Mouse (Mus musculus) E14TG2a.4 (cell line): ENCODE measurements around the gene Spryd3.
A peak's percentile ranks its signal among the peaks of the same experiment; 100 is the strongest.

Source experiments
- H3K27me3 ChIP-seq: 2 replicates; pipeline ENCODE4 v1.6.1; 2014; ENCODE audit warnings: low read length, control low read depth; ENCODE audit not compliant: insufficient read depth
- H3K36me3 ChIP-seq: 2 replicates; pipeline ENCODE4 v1.6.1; 2014; ENCODE audit warnings: low read length, control low read depth; ENCODE audit not compliant: insufficient read depth
- H3K4me1 ChIP-seq: replicated peaks from 2 replicates; pipeline ENCODE4 v1.6.1; 2014; ENCODE audit warnings: low read depth, low read length, control low read depth
- H3K4me3 ChIP-seq: replicated peaks from 2 replicates; pipeline ENCODE4 v1.5.1; 2014; ENCODE audit warnings: mild to moderate bottlenecking, low read length
- H3K9me3 ChIP-seq: 2 replicates; pipeline ENCODE4 v1.6.1; 2014; ENCODE audit warnings: low read length, control low read depth
- CTCF ChIP-seq: conservative IDR thresholded peaks from 2 replicates; pipeline ENCODE4 v1.5.1; 2014; ENCODE audit warnings: low read length
- NANOG ChIP-seq: IDR thresholded peaks from 2 replicates; pipeline ENCODE4 v1.6.1; 2014; ENCODE audit warnings: borderline replicate concordance, low read length, mixed read lengths
- POU5F1 ChIP-seq: IDR thresholded peaks from 2 replicates; pipeline ENCODE4 v1.6.1; 2014; ENCODE audit warnings: low read length, borderline replicate concordance

Spryd3 gene

DNA sequence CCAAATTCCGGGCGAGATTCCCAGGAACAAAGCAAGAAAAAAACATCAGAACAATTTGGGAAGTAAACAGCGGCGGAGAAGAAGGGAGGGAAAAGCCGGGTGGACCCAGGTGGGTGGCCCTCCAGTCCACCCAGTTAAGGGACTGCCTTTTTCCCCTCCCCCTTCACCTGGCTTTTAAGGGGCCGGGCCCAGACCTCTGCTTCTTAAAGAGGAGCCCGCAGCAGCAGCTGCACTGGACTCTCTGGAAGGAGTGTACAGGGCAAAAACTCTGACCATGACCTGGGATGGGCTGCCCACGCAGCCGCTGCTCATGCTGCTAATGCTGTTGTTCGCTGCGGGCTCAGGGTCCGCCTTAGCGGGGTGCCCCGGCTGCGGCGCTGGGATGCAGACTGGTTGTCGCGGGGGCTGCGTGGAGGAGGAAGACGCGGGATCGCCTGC, 8.3 kb upstream of the Spryd3 start, which contains the start of gene Igfbp6:
TSS of gene Igfbp6 (plus strand) at position 89 of the 438 bp plus-strand sequence.
- no peak for TF ChIP-seq CTCF
- TF ChIP-seq POU5F1, result no peak
- TF ChIP-seq NANOG, result no peak
- H3K9me3 ChIP-seq, result no peaks in the 10 kb centered on the region
- peaks cover 68% of the 10 kb centered on the region for H3K27me3 ChIP-seq
- no peaks in the 10 kb centered on the region for H3K36me3 ChIP-seq
- H3K4me1 ChIP-seq, result peaks cover 33% of the 10 kb centered on the region
- H3K4me3 ChIP-seq, result peak within 1 kb of the TSS; percentile 75

DNA sequence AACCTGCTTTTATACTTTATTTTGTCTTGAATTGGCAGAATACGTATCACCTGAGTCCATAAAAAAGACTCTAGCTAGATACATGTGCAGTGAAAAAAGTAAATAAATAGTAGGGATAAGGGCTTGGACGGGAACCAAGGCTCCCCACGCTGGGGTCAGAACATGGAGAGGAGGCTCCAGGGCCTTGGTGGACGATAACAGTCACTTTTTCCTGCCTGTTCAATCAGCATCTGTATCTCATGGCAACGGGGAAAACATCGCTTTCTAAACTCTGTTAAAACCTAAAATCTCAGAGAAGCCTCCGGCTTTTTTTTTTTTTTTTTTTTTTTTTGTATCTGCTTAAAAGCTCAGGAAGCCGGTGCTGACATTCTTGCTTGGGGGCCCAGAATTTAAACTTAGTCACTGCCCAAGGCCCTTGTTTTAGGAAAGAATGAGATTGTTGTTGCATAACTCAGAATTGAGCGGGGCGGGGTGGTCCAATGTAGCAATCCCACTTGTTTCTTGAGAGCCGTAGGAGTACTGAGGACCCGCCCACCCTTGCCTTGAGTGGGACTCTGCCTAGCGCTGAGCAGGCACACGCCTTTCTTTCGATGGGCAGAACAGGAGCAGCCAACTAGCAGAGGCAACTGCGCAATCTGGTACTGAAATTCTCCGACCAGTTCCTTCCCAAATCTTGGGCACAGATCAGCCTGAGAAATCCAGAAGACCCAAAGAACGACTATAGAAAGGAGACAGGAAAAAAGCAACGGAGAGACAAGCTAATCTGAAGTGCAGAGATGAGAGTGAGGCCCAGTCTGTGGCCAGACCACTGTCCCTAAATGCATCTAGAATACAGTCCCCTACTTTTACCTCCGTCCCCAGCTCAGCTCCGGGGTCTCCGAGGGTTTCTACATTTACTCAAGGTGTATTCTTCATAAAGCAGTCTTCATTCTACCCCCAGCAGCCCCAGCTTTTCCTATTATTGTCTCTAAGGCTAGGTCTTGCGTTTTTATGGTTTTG, 7.2 kb upstream of the Spryd3 start:
- Histone ChIP-seq H3K27me3 (peaks cover 64% of the 10 kb centered on the region), H3K4me3 (no peak overlapping the region), H3K4me1 (peaks cover 33% of the 10 kb centered on the region), H3K36me3 (no peaks in the 10 kb centered on the region), H3K9me3 (no peaks in the 10 kb centered on the region)
- TF ChIP-seq CTCF (no peak), NANOG (no peak), POU5F1 (no peak)

DNA sequence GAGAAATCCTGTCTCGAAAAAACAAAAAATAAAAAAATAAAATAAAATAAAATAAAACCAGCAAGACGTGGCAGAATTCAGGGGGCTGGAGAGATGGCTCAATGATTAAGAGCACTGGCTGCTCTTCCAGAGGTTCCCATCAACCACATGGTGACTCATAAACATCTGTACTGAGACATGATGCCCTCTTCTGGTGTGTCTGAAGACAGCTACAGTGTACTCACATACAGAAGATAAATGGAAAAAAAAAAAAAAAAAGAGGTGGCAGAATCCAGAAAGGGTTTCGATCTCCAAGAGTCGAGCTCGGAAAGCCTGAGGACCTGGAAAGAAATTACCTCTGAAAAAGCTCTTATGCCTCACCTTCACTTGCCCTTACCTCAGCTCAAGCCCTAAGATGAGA, 5.1 kb upstream of the Spryd3 start:
- Histone ChIP-seq H3K9me3 (no peaks in the 10 kb centered on the region), H3K4me3 (no peak overlapping the region), H3K4me1 (peaks cover 37% of the 10 kb centered on the region), H3K36me3 (no peaks in the 10 kb centered on the region), H3K27me3 (peaks cover 59% of the 10 kb centered on the region)
- TF ChIP-seq CTCF (no peak), POU5F1 (no peak)

DNA sequence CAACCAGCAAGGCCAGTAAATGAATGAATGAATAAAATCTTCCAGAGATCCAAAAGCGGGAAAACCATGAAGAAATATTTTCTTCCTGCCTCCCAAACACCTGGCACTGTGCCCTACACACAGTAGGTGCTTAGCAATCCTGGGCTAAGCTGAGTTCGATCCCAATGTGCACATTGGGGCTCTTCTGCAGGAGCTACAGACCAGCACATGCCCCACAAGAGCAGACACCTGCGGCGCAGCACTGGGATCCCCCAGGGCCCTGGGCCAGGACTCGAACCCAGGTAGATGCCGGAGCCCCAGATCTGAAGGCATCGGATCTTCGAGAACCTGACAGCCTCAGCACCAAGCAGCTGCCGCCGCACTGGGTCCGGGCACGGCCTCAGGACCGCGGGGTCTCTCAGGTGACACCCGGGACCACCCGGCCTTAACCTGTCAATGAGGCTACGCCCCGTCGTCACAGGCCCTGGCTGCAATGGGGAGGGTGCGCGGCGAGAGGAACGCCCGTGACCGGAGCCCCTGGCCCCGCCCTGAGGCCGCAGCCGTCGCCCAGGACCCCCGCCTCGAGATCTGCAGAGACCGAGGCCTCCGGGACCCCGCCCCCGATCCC, 409 bp downstream of the Spryd3 start:
- peaks cover 11% of the 10 kb centered on the region for H3K27me3 ChIP-seq
- no peaks in the 10 kb centered on the region for H3K9me3 ChIP-seq
- peaks cover 34% of the 10 kb centered on the region for H3K4me1 ChIP-seq
- TF ChIP-seq NANOG, result no peak
- TF ChIP-seq CTCF, result no peak
- TF ChIP-seq POU5F1, result no peak
- H3K4me3 ChIP-seq, result peak overlapping the region; percentile 93
- peaks cover 28% of the 10 kb centered on the region for H3K36me3 ChIP-seq

DNA sequence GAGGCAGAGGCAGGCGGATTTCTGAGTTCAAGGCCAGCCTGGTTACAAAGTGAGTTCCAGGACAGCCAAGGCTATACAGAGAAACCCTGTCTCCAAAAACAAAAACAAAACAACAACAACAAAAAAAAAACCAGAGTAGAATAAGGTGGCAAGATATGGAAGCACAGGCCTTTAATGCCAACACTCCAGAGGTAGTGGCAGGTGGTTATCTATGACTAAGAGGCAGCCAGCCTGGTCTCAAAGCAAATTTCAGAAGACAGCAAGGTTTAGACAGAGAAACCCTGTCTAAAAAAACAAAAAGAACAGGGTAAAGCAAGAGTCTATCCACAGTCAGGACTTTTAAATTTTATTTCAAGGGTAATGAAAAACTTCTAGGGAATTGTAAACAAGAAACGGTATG, 1.3 kb downstream of the Spryd3 start:
- Histone ChIP-seq H3K36me3 (peaks cover 37% of the 10 kb centered on the region), H3K4me1 (peaks cover 34% of the 10 kb centered on the region), H3K9me3 (no peaks in the 10 kb centered on the region), H3K4me3 (peak overlapping the region; percentile 93; the same call in 1 of the 2 replicates), H3K27me3 (peaks cover 11% of the 10 kb centered on the region)
- TF ChIP-seq NANOG (no peak), POU5F1 (no peak)

DNA sequence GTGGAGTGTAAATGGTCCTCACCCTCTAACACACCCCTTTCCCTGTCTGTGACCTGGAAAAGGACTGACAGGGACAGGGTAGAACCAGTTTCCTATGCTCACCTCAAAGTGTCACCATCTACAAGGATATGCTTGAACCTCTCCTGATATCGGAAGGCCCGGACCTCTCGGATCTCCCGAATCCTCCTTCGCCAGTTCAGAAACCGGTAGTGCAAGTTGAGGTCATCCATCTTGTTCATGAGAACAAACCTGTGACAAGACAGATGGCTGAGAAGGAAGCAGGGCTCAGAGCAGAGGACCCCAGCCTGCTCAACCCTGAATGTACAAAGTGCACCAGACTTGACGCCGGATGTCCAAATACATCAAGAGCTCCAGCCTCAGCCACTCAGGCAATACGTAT, 2.7 kb downstream of the Spryd3 start:
- TF ChIP-seq CTCF (no peak), POU5F1 (no peak), NANOG (no peak)
- H3K9me3 ChIP-seq, result no peaks in the 10 kb centered on the region
- H3K36me3 ChIP-seq, result peaks cover 51% of the 10 kb centered on the region
- H3K4me1 ChIP-seq, result peaks cover 34% of the 10 kb centered on the region
- H3K4me3 ChIP-seq, result no peak overlapping the region
- H3K27me3 ChIP-seq, result peaks cover 2% of the 10 kb centered on the region; the same call in 1 of the 2 replicates

DNA sequence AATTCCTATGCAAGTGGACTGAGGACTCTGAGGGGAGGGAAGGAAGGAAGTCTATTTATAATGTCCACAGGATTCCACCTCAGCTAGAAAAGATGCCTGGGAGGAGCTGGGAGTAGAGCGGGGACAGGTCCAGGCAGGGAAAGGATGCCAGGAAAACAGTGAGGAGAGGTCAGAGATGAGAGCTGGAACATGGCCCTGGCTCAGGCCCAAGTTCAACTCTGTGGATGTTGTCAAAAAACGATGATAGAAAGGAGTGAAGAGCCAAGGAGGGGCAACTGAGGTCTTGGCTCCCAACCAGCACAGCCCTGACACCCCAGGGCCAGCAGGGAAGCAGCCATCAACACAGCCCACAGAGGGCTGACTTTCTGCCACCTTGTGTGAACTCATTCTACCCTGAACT, 9.7 kb downstream of the Spryd3 start:
- H3K27me3 ChIP-seq, result no peaks in the 10 kb centered on the region
- TF ChIP-seq NANOG (no peak), CTCF (no peak), POU5F1 (no peak)
- H3K36me3 ChIP-seq, result peaks cover 88% of the 10 kb centered on the region
- H3K4me3 ChIP-seq, result no peak overlapping the region
- no peaks in the 10 kb centered on the region for H3K9me3 ChIP-seq
- no peaks in the 10 kb centered on the region for H3K4me1 ChIP-seq

DNA sequence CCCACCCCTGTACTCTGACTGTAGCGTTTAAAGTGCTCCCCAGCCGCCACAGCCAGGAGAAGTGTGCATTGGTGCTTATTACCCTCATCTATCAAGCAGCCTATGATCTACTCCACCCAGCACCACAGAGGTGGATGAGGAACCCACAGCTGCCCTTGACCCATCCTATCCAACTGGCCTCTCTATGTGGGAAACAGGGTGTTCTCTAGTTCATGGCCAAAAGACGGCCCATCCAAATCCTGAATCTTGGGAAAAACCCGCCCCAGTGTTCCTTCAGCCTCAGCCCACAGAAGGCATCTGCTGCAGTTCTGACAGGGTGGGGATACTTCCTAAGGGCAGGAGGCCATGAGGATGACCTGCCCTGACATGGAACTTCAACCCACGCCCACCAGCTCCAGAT, 15.5 kb downstream of the Spryd3 start:
- TF ChIP-seq CTCF (no peak), POU5F1 (no peak), NANOG (no peak)

DNA sequence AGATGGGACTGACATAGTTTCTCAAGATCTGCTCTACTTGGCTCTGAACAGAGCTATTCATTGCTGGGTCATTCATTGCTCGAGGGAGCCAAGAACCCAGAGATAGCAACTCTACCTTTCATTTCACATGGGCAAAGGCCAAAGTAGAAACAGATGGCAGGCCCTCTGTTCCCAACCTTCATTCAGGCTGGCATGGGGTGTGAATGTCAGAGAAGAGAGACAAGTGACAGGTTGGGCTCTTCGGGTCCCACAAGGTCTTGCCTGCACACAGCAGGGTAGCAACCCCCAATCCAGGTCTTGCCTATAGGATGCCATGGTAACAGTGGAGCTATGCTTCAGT, 16.2 kb downstream of the Spryd3 start:
- peaks cover 34% of the 10 kb centered on the region for H3K4me1 ChIP-seq
- no peaks in the 10 kb centered on the region for H3K27me3 ChIP-seq
- H3K4me3 ChIP-seq, result no peak overlapping the region
- TF ChIP-seq POU5F1 (no peak), CTCF (no peak), NANOG (no peak)
- H3K36me3 ChIP-seq, result peaks cover 89% of the 10 kb centered on the region
- H3K9me3 ChIP-seq, result no peaks in the 10 kb centered on the region

More for the DNA sequence above, 15.5 kb downstream of the Spryd3 start:
- Histone ChIP-seq H3K36me3 (peaks cover 91% of the 10 kb centered on the region), H3K4me1 (peaks cover 30% of the 10 kb centered on the region), H3K4me3 (no peak overlapping the region), H3K9me3 (no peaks in the 10 kb centered on the region), H3K27me3 (no peaks in the 10 kb centered on the region)
